Mouse (Mus musculus) hindbrain, embryonic 12.5 days (tissue): ENCODE data around the gene Sipa1l2. TPM values are rescaled to one million over a fixed set of nuclear protein-coding genes. Genes with fewer than 3 reads are reported as not detected.
"Not testable (repeated sequence)": the region's sequence is repeated elsewhere in the genome, so short reads cannot be mapped to it uniquely, and the experiment has no call there.

Experiments used
- ATAC-seq: fragments of 200-750 bp; cut with Nextera tagmentation; 2 replicates; pipeline ENCODE4 v1.8.0; 2017; ENCODE audit warnings: moderate TSS enrichment; ENCODE audit not compliant: low FRiP score
- H3K27ac ChIP-seq: fragments of 300-500 bp; sonication (generic); 2 replicates; pipeline ENCODE4 v1.5.1; 2016; ENCODE audit warnings: mild to moderate bottlenecking
- H3K27me3 ChIP-seq: fragments of 300-500 bp; sonication (generic); 2 replicates; pipeline ENCODE4 v1.6.1; 2016; ENCODE audit warnings: mild to moderate bottlenecking
- H3K36me3 ChIP-seq: fragments of 300-500 bp; sonication (generic); 2 replicates; pipeline ENCODE4 v1.6.1; 2016; ENCODE audit warnings: mild to moderate bottlenecking
- H3K4me1 ChIP-seq: fragments of 300-500 bp; sonication (generic); 2 replicates; pipeline ENCODE4 v1.6.1; 2016
- H3K4me2 ChIP-seq: fragments of 300-500 bp; sonication (generic); replicated peaks from 2 replicates; pipeline ENCODE4 v1.6.1; 2016; ENCODE audit warnings: mild to moderate bottlenecking
- H3K4me3 ChIP-seq: fragments of 300-500 bp; sonication (generic); 2 replicates; pipeline ENCODE4 v1.5.1; 2016; ENCODE audit warnings: mild to moderate bottlenecking
- H3K9ac ChIP-seq: fragments of 300-500 bp; sonication (generic); 2 replicates; pipeline ENCODE4 v1.6.1; 2016; ENCODE audit warnings: mild to moderate bottlenecking, moderate library complexity
- H3K9me3 ChIP-seq: fragments of 300-500 bp; sonication (generic); replicated peaks from 2 replicates; pipeline ENCODE4 v1.6.1; 2016; ENCODE audit warnings: mild to moderate bottlenecking
- WGBS: fragments of 180-500 bp; shearing (Covaris S2); methylation state at CpG from one replicate; pipeline ENCODE4 v1.1.7; 2016; 5-methylcytosine and 5-hydroxymethylcytosine counted together
- polyA plus RNA-seq: library from polyadenylated mRNA; unstranded; fragments of >200 nt; fragmentation: Nextera tagmentation; extraction: Ambion mirVana; gene quantifications from 2 replicates; pipeline ENCODE4 v1.2.1, GENCODE M21; 2016

Gene Sipa1l2
- polyA plus RNA-seq, 1 experiment from 2014 or later, result 36.4 TPM

DNA sequence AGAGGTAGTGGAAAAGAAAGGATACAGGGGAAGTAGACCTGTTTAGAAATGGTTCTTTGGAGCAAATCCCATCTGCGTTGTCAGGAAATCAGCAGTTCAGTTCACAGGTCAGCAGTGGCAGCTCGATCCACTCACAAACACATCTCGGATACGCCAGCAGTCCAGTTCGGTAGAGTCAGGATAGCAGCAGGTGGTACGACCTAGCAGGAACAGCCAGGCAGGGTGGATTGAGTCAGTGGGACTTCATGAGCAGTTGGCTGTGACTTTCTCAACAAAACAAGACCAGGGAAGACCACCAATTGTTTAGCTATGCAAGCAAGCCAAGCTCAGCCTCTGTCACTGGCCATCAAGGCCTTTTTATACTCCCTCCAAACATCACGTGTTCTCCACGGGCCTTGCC lies 173.9 kb downstream of the Sipa1l2 start:
- H3K27me3 ChIP-seq, H3K4me3 ChIP-seq, ATAC-seq, H3K4me2 ChIP-seq, H3K9me3 ChIP-seq, H3K36me3 ChIP-seq, H3K27ac ChIP-seq, H3K9ac ChIP-seq: not testable (repeated sequence)
- WGBS, result 80% methylated on average over 8 of the region's 8 CpGs
- H3K4me1 ChIP-seq, result peaks cover 20% of the 10 kb centered on the region

DNA sequence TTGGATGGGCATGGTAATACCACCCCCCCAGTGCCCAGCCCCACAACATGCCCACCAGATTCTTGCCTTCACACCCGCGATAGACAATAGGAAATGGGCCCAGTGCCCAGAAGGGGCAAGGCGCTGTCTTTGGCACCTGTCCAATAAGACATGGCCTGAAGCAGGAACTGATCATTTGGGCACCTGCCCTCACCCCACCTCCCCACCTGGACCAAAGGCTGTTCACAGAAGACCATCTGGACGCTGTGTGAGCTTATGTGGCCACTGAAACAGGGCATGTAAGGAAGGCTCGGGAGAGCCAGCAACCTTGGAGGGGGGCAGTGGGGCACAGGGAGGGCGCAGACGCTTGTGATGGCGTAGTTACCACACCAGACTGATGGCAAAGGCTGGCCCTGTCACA lies 174.6 kb downstream of the Sipa1l2 start:
- Histone ChIP-seq H3K4me2 (no peak overlapping the region), H3K36me3 (no peaks in the 10 kb centered on the region), H3K4me1 (peaks cover 26% of the 10 kb centered on the region), H3K4me3 (no peak overlapping the region), H3K9me3 (no peaks in the 10 kb centered on the region), H3K27me3 (no peaks in the 10 kb centered on the region), H3K27ac (no peak overlapping the region), H3K9ac (no peak overlapping the region)
- 83% methylated on average over 8 of the region's 8 CpGs for WGBS
- ATAC-seq, result 0 out of 2 replicates have a peak, but pooled peaks have one; percentile 25

DNA sequence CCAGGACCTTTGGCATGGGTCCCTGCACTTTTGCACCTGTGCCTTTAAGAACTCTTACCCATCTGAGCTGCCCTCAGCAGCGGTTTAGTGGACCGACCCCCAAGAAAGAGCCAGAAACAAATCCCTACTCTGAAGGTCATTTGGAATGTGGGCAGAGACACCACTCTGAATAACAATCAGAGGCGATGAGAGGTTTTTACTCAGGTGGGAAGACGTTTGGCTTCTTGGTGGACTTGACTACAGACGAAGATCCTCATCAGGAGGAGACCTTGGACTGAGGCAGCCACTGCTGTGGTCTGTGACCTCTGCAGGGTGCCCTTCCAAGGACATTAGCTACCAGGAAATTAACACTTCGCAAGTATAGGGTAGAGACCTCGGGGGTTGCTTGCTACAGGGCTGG lies 177.9 kb downstream of the Sipa1l2 start:
- no peak overlapping the region for H3K4me3 ChIP-seq
- H3K9ac ChIP-seq, result no peak overlapping the region
- 57% methylated on average over 7 of the region's 7 CpGs for WGBS
- H3K4me2 ChIP-seq, result no peak overlapping the region
- peaks cover 37% of the 10 kb centered on the region for H3K4me1 ChIP-seq
- H3K9me3 ChIP-seq, result no peaks in the 10 kb centered on the region
- no peak overlapping the region for H3K27ac ChIP-seq
- H3K36me3 ChIP-seq, result no peaks in the 10 kb centered on the region
- ATAC-seq, result no peak
- H3K27me3 ChIP-seq, result no peaks in the 10 kb centered on the region

- H3K27me3 ChIP-seq, result no peaks in the 10 kb centered on the region
- peaks cover 41% of the 10 kb centered on the region for H3K4me1 ChIP-seq
- H3K4me2 ChIP-seq, result no peak overlapping the region
- H3K27ac ChIP-seq, result peak overlapping the region; percentile 64; the same call in 1 of the 2 replicates
- no peaks in the 10 kb centered on the region for H3K36me3 ChIP-seq
- H3K4me3 ChIP-seq, result no peak overlapping the region
- ATAC-seq, result no peak
- H3K9ac ChIP-seq, result no peak overlapping the region
- WGBS, result 78% methylated on average over 8 of the region's 8 CpGs
- no peaks in the 10 kb centered on the region for H3K9me3 ChIP-seq
These were observed 178.3 kb downstream of the Sipa1l2 start for GRCm38 (mm10) chr8:125391271-125391670.

DNA sequence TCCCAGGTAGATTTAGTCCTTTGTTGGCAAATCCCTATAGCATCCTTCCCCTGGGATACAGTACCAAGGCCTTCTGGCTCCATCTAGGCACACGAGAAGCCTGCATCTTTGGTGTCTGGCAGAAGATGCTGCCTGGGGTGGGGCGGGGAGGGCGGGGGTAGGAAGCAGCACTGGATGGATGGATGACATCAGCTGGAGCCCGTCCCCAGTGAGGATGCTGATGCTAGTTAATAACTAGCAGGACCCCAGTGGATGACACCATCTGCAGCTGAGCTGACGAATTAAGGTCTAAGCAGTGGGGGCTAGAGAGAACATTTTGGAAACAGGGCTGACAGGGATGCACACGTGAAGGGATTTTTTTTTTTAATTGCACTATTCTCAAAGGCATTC lies 179.1 kb downstream of the Sipa1l2 start:
- 54% methylated on average over 6 of the region's 6 CpGs for WGBS

DNA sequence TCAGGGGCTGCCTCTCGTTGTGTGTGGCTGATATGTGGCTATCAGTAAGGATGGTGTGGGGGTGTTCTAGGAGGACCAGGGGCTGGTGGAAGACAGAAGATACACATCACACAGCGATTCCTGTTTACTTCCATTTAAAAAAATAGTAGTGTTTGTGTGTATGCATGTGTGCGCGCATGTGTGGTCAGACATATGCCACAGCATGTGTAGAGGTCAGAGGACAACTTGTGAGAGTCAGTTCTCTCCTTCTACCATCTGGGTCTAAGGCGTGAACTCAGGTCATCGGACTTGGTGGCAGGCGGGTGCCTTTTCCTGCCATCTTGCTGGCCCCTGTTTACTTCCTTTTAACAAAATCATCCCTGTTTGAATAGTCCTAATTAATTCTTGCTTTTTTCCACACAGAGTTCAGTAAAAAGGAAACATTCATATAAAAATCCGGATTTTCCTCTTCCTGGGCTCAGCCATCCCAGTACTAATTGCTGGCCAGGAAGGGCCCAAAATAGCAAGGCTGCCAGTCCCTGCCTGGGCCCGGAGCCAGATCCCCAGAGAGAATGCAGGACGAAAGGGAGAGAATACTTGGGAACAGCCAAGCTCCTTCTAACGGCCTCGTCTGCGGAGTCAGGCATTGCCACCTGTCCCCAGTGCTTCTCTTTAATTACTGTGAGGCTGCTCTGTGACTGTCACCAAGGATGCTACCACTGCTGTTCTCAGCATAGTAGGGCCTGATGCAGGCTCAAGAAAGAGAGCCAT lies 179.7 kb downstream of the Sipa1l2 start:
- no peaks in the 10 kb centered on the region for H3K27me3 ChIP-seq
- H3K9me3 ChIP-seq, result no peaks in the 10 kb centered on the region
- H3K27ac ChIP-seq, result peak overlapping the region; percentile 64
- no peak overlapping the region for H3K9ac ChIP-seq
- WGBS, result 67% methylated on average over 13 of the region's 13 CpGs
- peaks cover 51% of the 10 kb centered on the region for H3K4me1 ChIP-seq
- H3K4me3 ChIP-seq, result no peak overlapping the region
- H3K4me2 ChIP-seq, result no peak overlapping the region
- H3K36me3 ChIP-seq, result no peaks in the 10 kb centered on the region
- ATAC-seq, result peak; percentile 38; the same call in 1 of the 2 replicates

More for the DNA sequence above, 179.1 kb downstream of the Sipa1l2 start:
- no peaks in the 10 kb centered on the region for H3K27me3 ChIP-seq
- H3K9me3 ChIP-seq, result no peaks in the 10 kb centered on the region
- peaks cover 49% of the 10 kb centered on the region for H3K4me1 ChIP-seq
- H3K4me2 ChIP-seq, result no peak overlapping the region
- peak overlapping the region; percentile 64 for H3K27ac ChIP-seq
- no peaks in the 10 kb centered on the region for H3K36me3 ChIP-seq
- peak; percentile 70 for ATAC-seq
- H3K9ac ChIP-seq, result no peak overlapping the region
- H3K4me3 ChIP-seq, result no peak overlapping the region

DNA sequence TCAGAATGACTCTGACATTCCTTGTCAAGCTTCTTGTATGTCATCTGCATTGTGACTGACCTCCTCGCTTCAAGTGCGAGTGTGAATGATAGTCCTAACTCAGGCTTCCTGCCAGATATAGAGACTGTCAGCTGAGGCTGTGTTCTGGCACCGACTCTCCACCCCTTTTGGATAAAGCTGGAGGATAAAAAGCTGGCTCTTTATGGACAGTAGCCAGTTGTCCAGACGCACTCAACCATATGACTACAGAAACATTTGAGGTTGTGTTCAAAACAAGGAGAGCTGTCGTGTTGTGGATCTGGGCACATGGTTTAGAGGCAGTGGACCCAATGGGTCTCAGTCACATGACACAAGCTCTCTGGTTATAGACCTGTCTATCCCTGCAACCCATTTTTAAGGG lies 180.3 kb downstream of the Sipa1l2 start:
- WGBS, result 77% methylated on average over 5 of the region's 5 CpGs
- Histone ChIP-seq H3K4me3 (no peak overlapping the region), H3K9ac (no peak overlapping the region), H3K27ac (no peak overlapping the region), H3K4me2 (no peak overlapping the region), H3K4me1 (peaks cover 50% of the 10 kb centered on the region), H3K36me3 (no peaks in the 10 kb centered on the region), H3K27me3 (no peaks in the 10 kb centered on the region), H3K9me3 (no peaks in the 10 kb centered on the region)
- ATAC-seq, result 0 out of 2 replicates have a peak, but pooled peaks have one; percentile 9

DNA sequence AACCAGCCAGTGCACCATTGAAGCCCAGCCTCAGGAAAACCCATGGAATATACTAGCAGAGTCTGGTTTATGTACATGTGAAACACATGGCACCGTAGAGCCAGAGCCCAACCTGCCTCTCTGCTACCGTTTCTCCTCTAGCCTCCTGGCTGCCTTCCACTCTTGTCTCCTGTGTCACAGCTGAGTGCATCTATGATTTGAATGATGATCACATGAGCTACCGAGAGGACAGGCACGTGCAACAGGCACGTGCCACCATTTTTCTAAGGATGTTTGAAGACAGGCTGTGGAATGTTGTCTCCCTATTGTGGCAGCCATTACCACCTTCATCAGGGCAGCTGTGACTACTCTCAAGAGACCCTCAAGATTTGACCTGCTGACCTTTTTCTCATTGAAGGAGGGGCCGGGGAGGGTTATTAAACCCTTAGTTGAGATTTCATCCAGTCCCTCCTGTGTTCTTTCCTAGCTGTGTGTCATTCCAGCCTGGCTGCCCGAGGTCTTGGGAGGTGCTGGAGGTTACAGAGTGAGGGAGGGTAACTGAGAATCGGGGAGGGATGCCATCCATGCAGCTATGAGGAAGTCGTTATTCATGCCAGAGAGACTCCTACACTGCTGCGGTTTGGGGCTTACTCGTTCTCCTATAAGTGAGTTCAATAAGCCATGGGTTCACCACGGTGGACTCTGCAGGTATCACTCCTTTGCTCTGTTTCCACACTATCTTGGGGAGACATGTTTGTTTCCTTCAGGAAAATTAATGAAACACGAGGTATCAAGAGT lies 181.0 kb downstream of the Sipa1l2 start:
- no peak overlapping the region for H3K4me2 ChIP-seq
- no peak overlapping the region for H3K9ac ChIP-seq
- H3K36me3 ChIP-seq, result no peaks in the 10 kb centered on the region
- no peak overlapping the region for H3K27ac ChIP-seq
- peaks cover 50% of the 10 kb centered on the region for H3K4me1 ChIP-seq
- no peak for ATAC-seq
- no peaks in the 10 kb centered on the region for H3K9me3 ChIP-seq
- no peaks in the 10 kb centered on the region for H3K27me3 ChIP-seq
- 70% methylated on average over 13 of the region's 13 CpGs for WGBS
- H3K4me3 ChIP-seq, result no peak overlapping the region

DNA sequence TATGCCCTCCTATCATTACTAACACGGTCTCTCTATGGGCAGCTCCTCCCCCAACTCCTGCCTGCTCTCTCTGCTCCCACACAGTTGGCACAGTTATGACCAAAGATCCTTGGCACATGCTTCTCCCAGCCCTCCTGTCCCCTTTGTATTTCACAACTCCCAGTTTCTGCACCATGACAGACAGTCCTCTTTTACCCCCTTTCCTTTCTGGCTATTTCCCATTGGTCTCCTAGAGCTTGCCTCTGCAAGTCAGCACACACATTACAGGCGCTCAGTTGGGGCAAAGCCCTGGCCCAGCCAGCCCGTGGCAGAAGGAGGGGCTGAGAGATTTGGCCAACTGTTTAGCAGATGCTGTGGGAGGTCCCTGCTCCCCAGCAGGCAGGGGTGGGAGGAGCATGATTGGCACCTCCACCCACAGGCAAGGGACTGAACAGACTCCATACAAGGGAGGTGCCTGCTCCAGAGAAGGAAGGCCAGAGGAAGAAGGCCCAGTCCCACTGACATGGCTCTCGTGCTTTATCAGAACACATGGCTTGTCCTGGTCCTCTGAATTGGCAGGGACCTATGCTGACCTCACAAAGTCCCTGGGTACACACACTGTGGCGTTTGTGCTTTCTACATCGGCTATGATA lies 184.0 kb downstream of the Sipa1l2 start:
- WGBS, result 24% methylated on average over 6 of the region's 6 CpGs
- ATAC-seq, result peak; percentile 76
- H3K9ac ChIP-seq, result no peak overlapping the region

DNA sequence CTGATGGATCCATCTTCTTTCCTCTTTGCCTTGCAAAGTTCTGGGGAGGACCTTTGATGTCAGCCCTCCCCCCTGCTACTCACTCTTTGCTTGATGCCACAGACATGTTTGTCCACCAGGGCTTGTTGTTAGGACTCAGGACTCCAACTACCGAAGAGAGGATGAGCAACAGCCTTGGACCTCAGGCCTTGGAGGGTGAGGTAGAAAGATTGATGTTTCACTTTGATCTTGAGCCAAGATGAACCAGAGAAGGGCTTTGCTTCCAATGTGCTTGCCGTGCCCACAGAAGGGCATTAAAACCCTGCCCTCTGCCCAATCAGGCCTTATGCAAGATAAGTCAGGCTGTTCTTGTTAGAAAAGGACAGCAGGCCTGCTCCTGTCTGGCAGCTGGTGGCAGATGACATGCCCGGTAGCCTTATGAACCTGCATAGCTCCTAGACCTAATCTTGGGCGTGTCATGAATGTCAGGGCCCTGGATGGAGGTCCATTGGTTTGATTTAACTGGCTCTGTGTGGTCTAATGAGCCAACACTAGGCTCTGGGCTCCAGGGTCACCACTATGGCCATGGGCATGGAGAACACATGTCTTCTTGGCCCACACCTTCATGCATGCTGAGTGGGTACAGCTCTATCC lies 184.9 kb downstream of the Sipa1l2 start:
- Histone ChIP-seq H3K9me3 (no peaks in the 10 kb centered on the region), H3K4me1 (peaks cover 27% of the 10 kb centered on the region), H3K36me3 (no peaks in the 10 kb centered on the region), H3K4me2 (no peak overlapping the region), H3K9ac (no peak overlapping the region), H3K27me3 (no peaks in the 10 kb centered on the region), H3K27ac (no peak overlapping the region), H3K4me3 (no peak overlapping the region)
- WGBS, result 93% methylated on average over 4 of the region's 4 CpGs
- no peak for ATAC-seq

More for the DNA sequence above, 184.0 kb downstream of the Sipa1l2 start:
- H3K4me2 ChIP-seq, result no peak overlapping the region; the same call in 1 of the 2 replicates
- H3K4me3 ChIP-seq, result no peak overlapping the region
- H3K36me3 ChIP-seq, result no peaks in the 10 kb centered on the region
- peaks cover 36% of the 10 kb centered on the region for H3K4me1 ChIP-seq
- H3K27ac ChIP-seq, result peak overlapping the region; percentile 66; the same call in 1 of the 2 replicates
- no peaks in the 10 kb centered on the region for H3K9me3 ChIP-seq
- H3K27me3 ChIP-seq, result no peaks in the 10 kb centered on the region

GRCm38 (mm10) chr8:125381674-125382073 lies 187.9 kb downstream of the Sipa1l2 start:
- H3K4me3 ChIP-seq, result no peak overlapping the region
- H3K36me3 ChIP-seq, result no peaks in the 10 kb centered on the region
- H3K9me3 ChIP-seq, result no peaks in the 10 kb centered on the region
- no peak overlapping the region for H3K4me2 ChIP-seq
- H3K27me3 ChIP-seq, result no peaks in the 10 kb centered on the region
- no peak for ATAC-seq
- H3K27ac ChIP-seq, result no peak overlapping the region
- WGBS, result 61% methylated on average over 3 of the region's 3 CpGs
- H3K9ac ChIP-seq, result no peak overlapping the region
- peaks cover 22% of the 10 kb centered on the region for H3K4me1 ChIP-seq

- no peaks in the 10 kb centered on the region for H3K9me3 ChIP-seq
- no peak for ATAC-seq
- no peak overlapping the region for H3K4me2 ChIP-seq
- H3K4me1 ChIP-seq, result peaks cover 14% of the 10 kb centered on the region
- H3K4me3 ChIP-seq, result no peak overlapping the region
- H3K27me3 ChIP-seq, result no peaks in the 10 kb centered on the region
- H3K27ac ChIP-seq, result no peak overlapping the region
- WGBS, result 64% methylated on average over 7 of the region's 7 CpGs
- no peaks in the 10 kb centered on the region for H3K36me3 ChIP-seq
- no peak overlapping the region for H3K9ac ChIP-seq
These were observed 189.7 kb downstream of the Sipa1l2 start for GRCm38 (mm10) chr8:125379939-125380338.
